Mouse (Mus musculus) heart, embryonic 13.5 days (tissue): ENCODE measurements around the gene Sult1a1. TPM values are rescaled to one million over a fixed set of nuclear protein-coding genes. Genes with fewer than 3 reads are reported as not detected.

Experiments used
- ATAC-seq: fragments of 200-750 bp; cut with Nextera tagmentation; 2 replicates; pipeline ENCODE4 v1.8.0; 2017; ENCODE audit warnings: moderate TSS enrichment; ENCODE audit not compliant: insufficient number of reproducible peaks, low FRiP score, low TSS enrichment; ENCODE audit errors: extremely low read depth
- H3K27ac ChIP-seq: fragments of 300-500 bp; sonication (generic); replicated peaks from 2 replicates; pipeline ENCODE4 v1.5.1; 2015; ENCODE audit warnings: moderate library complexity, mild to moderate bottlenecking, inconsistent platforms
- H3K27me3 ChIP-seq: fragments of 300-500 bp; sonication (generic); replicated peaks from 2 replicates; pipeline ENCODE4 v1.6.1; 2015; ENCODE audit warnings: mild to moderate bottlenecking, inconsistent platforms
- H3K36me3 ChIP-seq: fragments of 300-500 bp; sonication (generic); 2 replicates; pipeline ENCODE4 v1.6.1; 2015; ENCODE audit warnings: mild to moderate bottlenecking, inconsistent platforms
- H3K4me1 ChIP-seq: fragments of 300-500 bp; sonication (generic); 2 replicates; pipeline ENCODE4 v1.6.1; 2015; ENCODE audit warnings: inconsistent platforms
- H3K4me2 ChIP-seq: fragments of 300-500 bp; sonication (generic); 2 replicates; pipeline ENCODE4 v1.6.1; 2015; ENCODE audit warnings: inconsistent platforms, mild to moderate bottlenecking, moderate library complexity
- H3K4me3 ChIP-seq: fragments of 300-500 bp; sonication (generic); 2 replicates; pipeline ENCODE4 v1.5.1; 2015; ENCODE audit warnings: moderate library complexity, mild to moderate bottlenecking, inconsistent platforms
- H3K9ac ChIP-seq: fragments of 300-500 bp; sonication (generic); 2 replicates; pipeline ENCODE4 v1.6.1; 2015; ENCODE audit warnings: inconsistent platforms, mild to moderate bottlenecking, moderate library complexity
- H3K9me3 ChIP-seq: fragments of 300-500 bp; sonication (generic); 2 replicates; pipeline ENCODE4 v1.6.1; 2016; ENCODE audit warnings: inconsistent platforms
- WGBS: fragments of 180-500 bp; shearing (Covaris S2); methylation state at CpG from one replicate; pipeline ENCODE4 v1.1.7; 2015; ENCODE audit warnings: mixed read lengths; 5-methylcytosine and 5-hydroxymethylcytosine counted together
- polyA plus RNA-seq: library from polyadenylated mRNA; unstranded; fragments of >200 nt; fragmentation: Nextera tagmentation; extraction: Ambion mirVana; gene quantifications from 2 replicates; pipeline ENCODE4 v1.2.1, GENCODE M21; 2015

Gene Sult1a1
- polyA plus RNA-seq, 1 experiment from 2014 or later = 6.2 TPM

DNA sequence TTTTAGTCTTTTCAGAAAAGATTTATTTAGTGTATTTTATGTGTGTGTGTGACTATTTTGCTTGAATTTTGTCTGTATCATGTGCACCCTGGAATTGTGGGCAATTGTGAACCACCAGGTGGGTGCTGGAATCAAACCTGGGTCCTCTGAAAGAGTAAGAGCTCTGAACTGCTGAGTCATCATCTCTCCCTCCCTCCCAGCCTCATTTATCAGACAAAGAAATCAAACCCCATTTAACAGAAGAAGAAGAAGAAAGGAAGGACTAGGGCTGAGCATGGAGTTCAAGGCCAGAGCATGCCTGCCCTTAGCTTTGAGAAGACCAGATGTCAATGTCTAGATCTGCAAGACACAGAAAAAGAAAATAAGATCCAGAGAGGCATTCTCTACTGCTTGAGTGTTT is 40.9 kb downstream of the Sult1a1 start:
- Histone ChIP-seq H3K9me3 (no peaks in the 10 kb centered on the region), H3K4me3 (no peak overlapping the region), H3K27ac (no peak overlapping the region), H3K27me3 (peaks cover 21% of the 10 kb centered on the region; the same call in 1 of the 2 replicates), H3K9ac (no peak overlapping the region), H3K4me2 (no peak overlapping the region), H3K36me3 (no peaks in the 10 kb centered on the region), H3K4me1 (no peaks in the 10 kb centered on the region)
- ATAC-seq = no peak

DNA sequence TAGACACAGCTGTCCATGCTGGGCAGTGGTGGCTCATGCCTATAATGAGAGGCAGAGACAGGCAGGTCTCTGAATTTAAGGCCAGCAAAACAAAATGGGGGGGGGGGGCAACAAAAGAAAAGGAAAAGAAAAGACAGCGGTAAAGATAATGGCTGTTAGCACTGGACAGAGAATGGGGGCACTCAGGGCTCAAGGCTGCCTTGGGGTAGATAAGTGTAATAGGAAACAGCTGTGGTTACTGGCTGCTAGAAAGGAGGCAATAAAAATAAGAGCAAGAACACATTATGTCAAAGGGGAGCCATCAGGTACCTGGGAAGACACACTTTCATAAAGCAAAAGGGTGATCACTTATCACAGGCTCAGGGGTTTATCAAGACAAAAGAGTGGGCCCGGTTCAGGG is 43.8 kb downstream of the Sult1a1 start:
- Histone ChIP-seq H3K9ac (no peak overlapping the region), H3K4me2 (no peak overlapping the region), H3K4me1 (peaks cover 8% of the 10 kb centered on the region; the same call in 1 of the 2 replicates), H3K9me3 (no peaks in the 10 kb centered on the region), H3K27me3 (peaks cover 15% of the 10 kb centered on the region; the same call in 1 of the 2 replicates), H3K27ac (no peak overlapping the region), H3K4me3 (no peak overlapping the region), H3K36me3 (no peaks in the 10 kb centered on the region)
- 64% methylated on average over 2 of the region's 2 CpGs for WGBS
- ATAC-seq = no peak

DNA sequence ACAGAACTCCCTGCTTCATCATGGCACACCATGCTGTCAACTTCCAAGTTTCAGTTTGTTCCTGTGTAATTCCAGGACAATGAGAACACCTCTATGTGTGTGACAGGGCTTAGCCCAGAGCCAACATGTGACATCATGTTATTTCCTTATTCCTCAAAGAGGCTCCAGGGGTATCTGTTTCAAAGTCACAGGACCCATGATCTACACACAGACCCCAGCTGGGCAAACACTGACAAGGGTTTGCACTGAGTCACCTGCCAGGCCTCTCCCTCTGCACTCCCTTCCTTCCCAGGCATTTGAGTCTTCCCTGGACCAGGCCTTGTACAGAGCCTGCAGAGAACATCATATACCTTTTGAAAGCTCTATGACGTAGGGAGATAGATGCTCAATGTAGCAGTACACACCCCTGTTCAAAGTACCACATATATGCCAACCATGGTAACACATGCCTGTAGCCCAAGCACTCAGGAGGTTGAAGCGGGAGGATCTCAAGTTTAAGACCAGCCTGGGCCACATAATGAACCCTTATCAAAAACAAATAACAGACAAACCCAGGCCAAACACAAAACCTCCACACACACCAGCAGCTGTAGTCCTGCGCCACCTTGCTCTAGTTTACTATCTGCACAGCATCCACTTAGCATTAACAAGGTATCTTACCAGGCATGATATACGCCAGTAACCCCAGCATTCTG is 45.3 kb downstream of the Sult1a1 start, which contains the start of gene Nupr1:
TSS of gene Nupr1 (minus strand) at position 38 of the 695 bp plus-strand sequence.
- WGBS = 86% methylated on average over 4 of the region's 4 CpGs
- no peak within 1 kb of the TSS for H3K4me2 ChIP-seq
- no peak within 1 kb of the TSS for H3K4me3 ChIP-seq
- no peaks in the 10 kb centered on the region for H3K36me3 ChIP-seq
- peaks cover 11% of the 10 kb centered on the region for H3K4me1 ChIP-seq
- H3K9ac ChIP-seq = no peak within 1 kb of the TSS
- ATAC-seq = 0 out of 2 replicates have a peak, but pooled peaks have one; percentile 42
- H3K27me3 ChIP-seq = peaks cover 15% of the 10 kb centered on the region; the same call in 1 of the 2 replicates
- H3K9me3 ChIP-seq = no peaks in the 10 kb centered on the region
- H3K27ac ChIP-seq = no peak within 1 kb of the TSS

DNA sequence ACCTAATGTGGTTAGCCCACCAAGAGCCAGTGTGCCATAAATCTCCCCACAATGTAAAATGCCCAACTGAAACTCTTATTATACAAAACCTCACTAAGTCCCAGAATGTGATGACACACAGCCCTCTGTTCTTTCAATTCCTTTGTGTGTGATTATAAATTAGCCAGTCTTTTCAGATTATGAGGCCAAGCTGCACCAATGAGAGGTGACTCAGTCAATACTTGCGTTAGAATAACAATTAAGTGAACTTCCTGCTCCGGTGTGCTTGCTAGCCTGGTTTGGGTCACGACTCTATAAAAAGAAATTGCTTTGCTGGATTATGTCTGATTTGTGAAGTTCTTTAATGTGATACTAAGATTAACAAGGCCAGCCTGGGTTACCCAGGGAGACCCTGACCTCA is 46.3 kb downstream of the Sult1a1 start:
- Histone ChIP-seq H3K27me3 (peaks cover 14% of the 10 kb centered on the region; the same call in 1 of the 2 replicates), H3K36me3 (no peaks in the 10 kb centered on the region), H3K4me3 (no peak overlapping the region), H3K9ac (no peak overlapping the region), H3K27ac (no peak overlapping the region), H3K9me3 (no peaks in the 10 kb centered on the region), H3K4me2 (no peak overlapping the region), H3K4me1 (peaks cover 20% of the 10 kb centered on the region)
- no peak for ATAC-seq
- WGBS = 63% methylated on average over 3 of the region's 3 CpGs

DNA sequence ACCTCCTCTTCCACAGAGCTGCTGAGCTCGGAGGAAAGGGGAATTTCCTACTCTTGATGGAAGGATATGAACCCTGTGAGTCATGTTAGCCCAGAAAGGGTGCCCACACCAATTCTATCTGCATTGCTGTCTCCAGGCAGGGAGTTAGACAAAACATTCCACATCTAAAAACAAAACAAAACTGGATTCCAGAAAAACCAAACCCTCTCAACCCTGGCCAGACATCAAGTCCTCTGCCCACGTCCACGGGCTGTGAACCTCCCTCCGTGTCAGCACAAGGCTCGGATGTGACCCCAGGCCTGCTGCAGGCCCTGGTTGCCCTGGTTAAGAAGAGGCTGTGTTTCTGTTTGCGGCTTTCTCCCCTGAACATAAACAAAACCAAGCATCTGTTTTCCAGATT is 48.1 kb downstream of the Sult1a1 start:
- no peak for ATAC-seq
- no peaks in the 10 kb centered on the region for H3K36me3 ChIP-seq
- WGBS = 51% methylated on average over 6 of the region's 6 CpGs
- H3K4me1 ChIP-seq = peaks cover 25% of the 10 kb centered on the region
- peak overlapping the region; percentile 5; the same call in 1 of the 2 replicates for H3K27ac ChIP-seq
- no peak overlapping the region for H3K4me3 ChIP-seq
- no peak overlapping the region for H3K4me2 ChIP-seq
- H3K27me3 ChIP-seq = 0 out of 2 replicates have a peak, but pooled peaks cover 3% of the 10 kb centered on the region
- H3K9ac ChIP-seq = 0 out of 2 replicates have a peak overlapping the region, but pooled peaks have one; percentile 47
- no peaks in the 10 kb centered on the region for H3K9me3 ChIP-seq

DNA sequence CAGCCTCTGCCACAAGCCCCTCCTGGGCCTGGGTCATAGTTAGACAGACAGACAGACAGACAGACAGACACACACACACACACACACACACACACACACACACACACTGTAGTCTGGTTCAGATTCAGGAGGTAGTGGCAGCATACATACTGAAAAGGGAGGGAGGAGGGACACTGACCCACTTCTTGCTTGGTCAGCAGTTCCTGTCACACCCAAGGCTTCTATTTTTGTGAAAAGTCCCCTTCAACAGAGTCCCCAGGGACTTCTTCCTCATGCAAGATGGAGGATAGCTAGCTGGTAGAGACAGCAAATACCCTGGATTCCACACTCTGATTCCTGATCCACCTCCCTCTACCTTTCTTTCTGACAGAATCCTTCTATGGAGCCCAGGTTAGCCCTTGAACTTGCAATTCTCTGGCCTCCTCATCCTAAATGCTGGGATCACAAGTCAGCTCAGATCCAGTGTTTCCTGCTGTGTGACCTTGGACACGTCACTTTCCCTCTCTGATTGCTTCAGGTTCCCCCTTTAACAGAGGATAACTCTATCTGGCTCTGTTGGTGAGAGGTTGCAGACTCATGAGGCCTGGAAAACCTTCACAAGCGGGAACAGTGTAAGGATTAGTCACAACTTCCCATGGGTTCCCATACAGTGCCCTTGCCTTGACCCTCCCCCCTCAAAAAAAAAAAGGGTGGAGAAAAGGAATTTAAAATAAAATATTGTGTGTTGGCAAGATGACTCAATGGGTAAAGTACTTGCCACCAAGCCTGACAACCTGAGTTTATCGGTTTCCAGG is 50.2 kb downstream of the Sult1a1 start:
- no peak for ATAC-seq
- Histone ChIP-seq H3K4me2 (peak overlapping the region; percentile 12; the same call in 1 of the 2 replicates), H3K36me3 (no peaks in the 10 kb centered on the region), H3K27ac (0 out of 2 replicates have a peak overlapping the region, but pooled peaks have one; percentile 25), H3K4me1 (peaks cover 32% of the 10 kb centered on the region), H3K9ac (no peak overlapping the region), H3K27me3 (0 out of 2 replicates have a peak, but pooled peaks cover 3% of the 10 kb centered on the region), H3K9me3 (no peaks in the 10 kb centered on the region), H3K4me3 (no peak overlapping the region)
- WGBS = 77% methylated on average over 3 of the region's 3 CpGs

DNA sequence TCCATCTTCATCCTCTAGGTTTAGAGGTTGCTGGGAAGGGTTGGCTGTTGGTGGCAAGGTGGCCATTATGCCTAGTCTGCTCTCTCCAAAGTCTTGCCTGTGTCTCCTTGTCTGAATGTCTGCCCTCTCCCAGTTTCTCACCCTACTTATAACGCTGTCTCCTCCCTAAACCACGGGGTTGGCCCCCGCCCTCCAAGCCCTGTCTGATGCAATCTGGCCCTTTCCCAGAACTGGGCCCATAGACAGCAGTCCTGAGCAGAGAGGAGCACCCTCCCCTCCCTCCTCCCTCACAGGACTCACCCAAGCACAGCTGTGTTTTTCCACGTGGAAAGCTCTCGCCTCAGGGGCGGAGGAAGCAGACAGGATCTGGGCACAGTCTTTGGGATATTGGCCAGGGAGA is 50.9 kb downstream of the Sult1a1 start:
- H3K4me3 ChIP-seq = 0 out of 2 replicates have a peak overlapping the region, but pooled peaks have one; percentile 1
- H3K36me3 ChIP-seq = no peaks in the 10 kb centered on the region
- no peak for ATAC-seq
- H3K27me3 ChIP-seq = 0 out of 2 replicates have a peak, but pooled peaks cover 3% of the 10 kb centered on the region
- no peak overlapping the region for H3K9ac ChIP-seq
- peaks cover 32% of the 10 kb centered on the region for H3K4me1 ChIP-seq
- peak overlapping the region; percentile 12 for H3K4me2 ChIP-seq
- 40% methylated on average over 6 of the region's 6 CpGs for WGBS
- H3K9me3 ChIP-seq = no peaks in the 10 kb centered on the region
- H3K27ac ChIP-seq = 0 out of 2 replicates have a peak overlapping the region, but pooled peaks have one; percentile 25

DNA sequence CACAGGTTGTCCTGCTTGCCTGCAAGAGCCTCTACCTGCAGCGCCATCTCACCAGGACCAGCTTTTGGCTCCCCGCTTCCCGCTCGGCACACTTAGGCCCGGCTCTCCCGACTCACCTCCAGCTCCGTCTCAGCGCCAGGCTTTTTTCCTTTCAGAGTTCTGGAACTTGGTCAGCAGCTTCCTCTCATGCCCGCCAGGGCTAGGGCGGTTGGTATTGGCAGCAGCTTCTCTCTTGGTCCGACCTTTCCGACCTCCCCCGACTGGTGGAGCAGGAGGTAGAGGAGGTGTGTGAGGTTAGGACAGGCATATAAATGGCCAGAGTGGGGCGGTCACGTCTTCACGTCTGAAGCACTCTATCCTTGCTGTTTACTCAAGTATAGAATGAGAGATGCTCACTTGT is 51.5 kb downstream of the Sult1a1 start:
- H3K9ac ChIP-seq = peak overlapping the region; percentile 19; the same call in 1 of the 2 replicates
- H3K4me3 ChIP-seq = peak overlapping the region; percentile 13; the same call in 1 of the 2 replicates
- 47% methylated on average over 16 of the region's 16 CpGs for WGBS
- H3K27ac ChIP-seq = no peak overlapping the region
- 0 out of 2 replicates have a peak, but pooled peaks cover 3% of the 10 kb centered on the region for H3K27me3 ChIP-seq
- H3K9me3 ChIP-seq = no peaks in the 10 kb centered on the region
- H3K4me1 ChIP-seq = peaks cover 32% of the 10 kb centered on the region
- ATAC-seq = no peak
- no peaks in the 10 kb centered on the region for H3K36me3 ChIP-seq
- H3K4me2 ChIP-seq = peak overlapping the region; percentile 12

DNA sequence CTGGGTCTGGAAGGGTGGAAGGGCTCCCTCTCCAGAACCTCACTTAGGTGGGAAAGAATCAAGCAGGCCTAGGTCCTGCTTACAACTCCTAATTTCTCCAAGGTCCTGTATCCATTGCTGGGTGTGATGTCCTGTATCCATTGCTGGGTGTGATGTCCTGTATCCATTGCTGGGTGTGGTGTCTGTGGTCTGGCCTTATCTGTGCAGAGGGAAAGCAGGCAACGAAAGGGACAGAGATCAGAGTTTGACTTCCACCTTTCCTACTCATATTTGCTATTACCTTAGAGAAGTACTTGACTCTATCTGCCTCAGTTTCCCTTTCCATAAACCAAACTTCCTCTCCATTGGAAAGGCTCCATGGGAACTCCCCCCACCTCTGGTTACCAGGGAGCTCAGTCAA is 52.9 kb downstream of the Sult1a1 start:
- no peaks in the 10 kb centered on the region for H3K36me3 ChIP-seq
- H3K4me2 ChIP-seq = no peak overlapping the region

More for the DNA sequence above, 52.9 kb downstream of the Sult1a1 start:
- Histone ChIP-seq H3K4me3 (no peak overlapping the region), H3K27me3 (0 out of 2 replicates have a peak, but pooled peaks cover 3% of the 10 kb centered on the region), H3K27ac (no peak overlapping the region), H3K9ac (no peak overlapping the region), H3K4me1 (peaks cover 32% of the 10 kb centered on the region), H3K9me3 (no peaks in the 10 kb centered on the region)
- no peak for ATAC-seq
- 61% methylated on average over 1 of the region's 1 CpGs for WGBS
